Mouse (Mus musculus): ENCODE results near the gene Shc4. TPM values are rescaled to one million over a fixed set of nuclear protein-coding genes. Genes with fewer than 3 reads are reported as not detected.

The Shc4 gene
- total and polyA plus RNA-seq, 3 experiments = 0.21 to 1.1 (median 0.37) TPM

- in situ Hi-C loops (cut with MboI; ENCODE audit: low pct_ligation_motif_present, low pct_unique_long_range_greater_than_20kb, low sequenced_read_pairs) = no loop called here
- dilution Hi-C loops (cut with MboI; ENCODE audit: extremely low pct_ligation_motif_present, extremely low pct_unique_long_range_greater_than_20kb, low sequenced_read_pairs) = no loop called here
- H3K9me3 ChIP-seq (replicated peaks; ENCODE audit: low read length) = no peaks in the 10 kb centered on the region
Measured at GRCm38 (mm10) chr2:125734741-125735140, 10.8 kb upstream of the Shc4 start.

GRCm38 (mm10) chr2:125731763-125732560, 8.0 kb upstream of the Shc4 start:
- Histone ChIP-seq H3K27ac (ENCODE audit: insufficient read depth, low read depth) (no peak overlapping the region), H3K27me3 (replicated peaks) (no peaks in the 10 kb centered on the region), H3K4me1 (ENCODE audit: control insufficient read depth in 1 of 2, insufficient read depth in 2 of 2) (peaks cover 14 to 36% of the 10 kb centered on the region in 2 experiments), H3K79me2 (replicated peaks; ENCODE audit: control insufficient read depth, extremely low read depth, insufficient read depth, poor library complexity, severe bottlenecking) (no peaks in the 10 kb centered on the region), H3K9me3 (replicated peaks; ENCODE audit: low read length) (no peaks in the 10 kb centered on the region), H3K4me2 (ENCODE audit: insufficient read depth, low read depth, poor library complexity, severe bottlenecking) (peak overlapping the region; percentile 63; the same call in 1 of the 2 replicates), H3K9ac (ENCODE audit: insufficient read depth, low read depth) (no peak overlapping the region; the same call in 1 of the 2 replicates), H3K4me3 (replicated peaks in 1 of 3; ENCODE audit: low read depth in 2 of 3, low read length in 2 of 3, poor library complexity in 1 of 3) (no peak overlapping the region), H3K36me3 (replicated peaks in 1 of 2; ENCODE audit: control insufficient read depth in 1 of 2, insufficient read depth in 1 of 2, low read length in 1 of 2) (no peaks in the 10 kb centered on the region)
- dilution Hi-C loops (cut with MboI; ENCODE audit: extremely low pct_ligation_motif_present, extremely low pct_unique_long_range_greater_than_20kb, low sequenced_read_pairs) = no loop called here
- TF ChIP-seq TBP (conservative IDR thresholded peaks at IDR 0.05; ENCODE audit: low read depth, low read length) (no peak), GABPA (IDR thresholded peaks at IDR 0.05; ENCODE audit: insufficient replicate concordance, low read depth, low read length) (no peak), CTCF (conservative IDR thresholded peaks at IDR 0.05 in 1 of 2, IDR thresholded peaks at IDR 0.05 in 1 of 2; ENCODE audit: low read depth in 2 of 2, low read length in 2 of 2) (peak; percentile 64 to 84), ELF1 (IDR thresholded peaks at IDR 0.05; ENCODE audit: low read depth, low read length) (no peak), MYC (IDR thresholded peaks at IDR 0.05; ENCODE audit: low read depth, low read length) (no peak), TCF12 (IDR thresholded peaks at IDR 0.05; ENCODE audit: low read depth, low read length) (no peak), SIN3A (IDR thresholded peaks at IDR 0.05; ENCODE audit: low read length) (no peak), SMC3 (IDR thresholded peaks at IDR 0.05; ENCODE audit: low read depth, low read length) (peak; percentile 92), ZKSCAN1 (IDR thresholded peaks at IDR 0.05; ENCODE audit: borderline replicate concordance, low read depth, low read length) (no peak), RAD21 (IDR thresholded peaks at IDR 0.05; ENCODE audit: low read depth, low read length) (peak; percentile 60), MAZ (IDR thresholded peaks at IDR 0.05; ENCODE audit: low read depth, low read length) (no peak), JUN (IDR thresholded peaks at IDR 0.05; ENCODE audit: insufficient read depth, low read depth, low read length) (no peak)
- in situ Hi-C loops (cut with MboI; ENCODE audit: low pct_ligation_motif_present, low pct_unique_long_range_greater_than_20kb, low sequenced_read_pairs) = no loop called here
- peak; percentile 73 for DNase-seq (ENCODE audit: extremely low read depth)

More at GRCm38 (mm10) chr2:125734741-125735140, 10.8 kb upstream of the Shc4 start:
- H3K79me2 ChIP-seq (replicated peaks; ENCODE audit: control insufficient read depth, extremely low read depth, insufficient read depth, poor library complexity, severe bottlenecking) = no peaks in the 10 kb centered on the region
- no peak overlapping the region for H3K9ac ChIP-seq (ENCODE audit: insufficient read depth, low read depth)
- TF ChIP-seq CHD1 (IDR thresholded peaks at IDR 0.05; ENCODE audit: low read depth, low read length) (no peak), RAD21 (IDR thresholded peaks at IDR 0.05; ENCODE audit: low read depth, low read length) (no peak), PAX5 (IDR thresholded peaks at IDR 0.05; ENCODE audit: low read length) (no peak), MYC (IDR thresholded peaks at IDR 0.05; ENCODE audit: low read depth, low read length) (no peak), E2F4 (IDR thresholded peaks at IDR 0.05; ENCODE audit: insufficient replicate concordance, low read depth, low read length) (no peak), MXI1 (IDR thresholded peaks at IDR 0.05; ENCODE audit: low read depth, low read length) (no peak), JUND (conservative IDR thresholded peaks at IDR 0.05; ENCODE audit: low read depth, low read length) (no peak), KAT2A (IDR thresholded peaks at IDR 0.05; ENCODE audit: insufficient replicate concordance, low read length) (no peak), USF1 (IDR thresholded peaks at IDR 0.05; ENCODE audit: low read depth, low read length) (no peak), ZC3H11A (IDR thresholded peaks at IDR 0.05; ENCODE audit: low read depth, low read length) (no peak), CHD2 (IDR thresholded peaks at IDR 0.05; ENCODE audit: low read length) (no peak), RCOR1 (conservative IDR thresholded peaks at IDR 0.05; ENCODE audit: low read depth, low read length) (no peak), ELF1 (IDR thresholded peaks at IDR 0.05; ENCODE audit: low read depth, low read length) (no peak), EP300 (IDR thresholded peaks at IDR 0.05; ENCODE audit: low read length) (no peak; the same call in 1 of the 2 replicates)
- no peaks in the 10 kb centered on the region for H3K27me3 ChIP-seq (replicated peaks)
- H3K4me1 ChIP-seq (ENCODE audit: control insufficient read depth in 1 of 2, insufficient read depth in 2 of 2) = peaks cover 14 to 36% of the 10 kb centered on the region in 2 experiments
- no peak for DNase-seq (ENCODE audit: extremely low read depth)
- no peak overlapping the region for H3K4me3 ChIP-seq (replicated peaks in 1 of 3; ENCODE audit: low read depth in 2 of 3, low read length in 2 of 3, poor library complexity in 1 of 3)
- H3K4me2 ChIP-seq (ENCODE audit: insufficient read depth, low read depth, poor library complexity, severe bottlenecking) = no peak overlapping the region
- no peak overlapping the region for H3K27ac ChIP-seq (ENCODE audit: insufficient read depth, low read depth)
- peaks cover 6 to 14% of the 10 kb centered on the region in 2 experiments for H3K36me3 ChIP-seq (replicated peaks in 1 of 2; ENCODE audit: control insufficient read depth in 1 of 2, insufficient read depth in 1 of 2, low read length in 1 of 2)

Data from CH12.LX (cell line).